Mouse (Mus musculus) thymus, postnatal 25 days (tissue): Measurements from ENCODE around the gene Ccnf.

Source experiments
- DNase-seq: peaks from one replicate; pipeline ENCODE4 v3.0.0; 2022

The Ccnf gene

DNA sequence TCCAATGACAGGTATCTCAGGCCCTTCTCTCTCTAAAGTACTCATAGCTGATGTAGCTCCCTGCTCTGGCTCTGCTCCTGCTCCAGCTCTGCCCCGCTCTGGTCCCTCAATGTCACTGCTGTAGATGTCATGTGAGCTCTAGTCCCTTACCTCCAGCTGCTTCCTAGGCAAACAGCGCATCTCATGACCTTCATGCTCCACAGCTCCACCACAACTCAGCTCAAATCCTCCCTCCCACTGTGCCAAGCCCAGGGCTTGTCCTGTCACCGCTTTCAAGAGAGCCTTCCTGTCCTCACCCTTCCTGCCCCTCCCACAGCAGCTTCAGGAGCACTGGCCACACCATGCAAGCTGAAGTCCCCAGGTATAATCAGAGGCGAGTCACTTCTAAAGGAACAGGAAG lies 51.5 kb downstream of the Ccnf start:
- DNase-seq = no peak

DNA sequence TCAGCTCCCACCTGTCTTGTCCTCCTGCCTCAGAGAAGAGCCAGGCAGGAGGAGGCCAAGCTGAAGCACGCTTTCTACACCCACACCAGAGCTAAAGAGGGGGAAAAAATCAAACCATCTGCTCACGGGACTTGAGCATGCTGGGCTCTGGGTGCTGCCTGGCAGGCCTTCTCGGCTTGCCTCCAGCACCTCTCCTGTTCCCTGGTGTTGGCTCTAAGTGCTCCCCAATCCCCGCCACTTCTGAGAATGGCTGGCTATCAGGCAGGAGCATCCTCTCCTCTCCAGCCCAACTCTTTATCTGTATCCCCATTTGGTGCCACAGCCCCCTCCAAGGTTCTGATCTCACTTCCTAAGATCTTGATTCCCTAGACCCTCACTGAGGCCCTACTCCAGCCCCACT lies 52.0 kb downstream of the Ccnf start:
- DNase-seq = no peak

DNA sequence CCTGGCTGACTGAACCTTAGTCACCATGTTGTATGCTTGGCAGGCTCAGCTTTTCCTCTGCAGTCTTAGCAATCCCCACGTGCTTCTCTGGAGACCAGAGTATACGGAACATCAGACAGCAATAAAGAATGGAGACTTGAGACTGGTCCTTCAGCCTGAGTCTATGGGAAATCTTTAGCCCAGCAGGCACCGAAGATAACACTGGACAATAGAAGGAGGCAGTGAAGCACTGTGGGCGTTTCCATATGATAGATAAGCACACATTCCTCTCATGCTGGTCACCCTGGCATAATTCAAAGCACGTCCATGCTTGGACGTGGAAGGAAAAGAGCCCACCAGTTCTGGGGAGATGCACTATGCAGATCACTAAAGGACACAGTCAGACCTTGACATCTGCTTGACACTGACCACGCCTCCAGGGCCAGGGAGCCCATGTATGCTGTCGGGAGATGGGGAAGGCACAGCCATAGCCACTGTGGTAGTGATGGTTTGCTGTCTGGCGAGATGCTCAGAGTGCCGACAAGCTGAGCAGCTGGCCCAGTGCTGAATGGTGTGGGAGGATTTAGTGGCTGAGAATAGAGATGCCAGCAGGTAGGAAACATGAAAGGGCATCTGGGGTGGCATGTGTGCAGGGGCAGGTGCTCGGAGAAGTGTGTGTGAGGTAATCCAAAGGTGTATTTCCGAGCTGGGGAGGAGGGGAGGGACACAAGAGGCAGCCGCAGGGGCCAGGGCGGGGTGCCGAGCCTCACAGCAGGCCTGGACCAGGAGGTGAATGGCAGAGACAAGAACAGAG lies 54.1 kb downstream of the Ccnf start:
- DNase-seq = no peak

DNA sequence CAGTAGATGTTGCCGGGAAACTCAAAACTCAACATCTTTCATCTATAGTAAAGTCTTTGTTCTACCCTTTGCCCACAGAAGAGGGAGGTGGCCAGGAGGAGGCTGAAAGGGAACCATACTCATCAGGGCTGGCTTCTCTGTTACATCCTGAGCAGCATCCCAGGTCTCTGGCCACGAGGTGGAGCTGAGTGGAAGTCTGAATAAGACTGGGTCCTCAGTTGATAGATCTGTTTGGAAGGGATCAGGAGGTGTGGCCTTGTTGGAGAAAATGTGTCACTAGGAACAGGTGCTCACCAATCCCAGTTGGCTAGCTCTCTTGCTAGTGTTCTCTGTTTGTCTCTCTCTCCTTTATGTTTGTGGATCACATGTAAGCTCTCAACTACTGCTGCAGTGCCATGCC lies 55.9 kb downstream of the Ccnf start:
- DNase-seq = no peak

DNA sequence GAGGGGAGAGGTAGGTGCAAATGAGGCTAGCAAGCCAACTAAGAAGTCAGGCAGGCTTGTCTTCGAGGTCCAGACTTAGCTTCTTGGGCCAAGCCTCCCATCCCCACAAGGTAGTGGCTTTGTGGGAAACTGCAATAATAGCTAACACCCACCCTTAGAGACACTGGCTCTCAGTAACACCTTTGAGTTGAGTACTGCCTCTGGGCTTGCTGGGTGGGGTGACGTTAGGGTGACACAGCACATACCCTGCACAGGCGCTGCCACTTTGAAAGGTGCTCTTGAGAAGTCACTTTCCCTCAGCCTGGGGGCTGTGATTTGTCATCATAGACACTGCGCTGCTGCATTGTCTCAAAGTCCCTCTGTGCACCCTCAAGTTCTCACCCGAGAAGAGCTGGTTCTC lies 57.5 kb downstream of the Ccnf start:
- no peak for DNase-seq

DNA sequence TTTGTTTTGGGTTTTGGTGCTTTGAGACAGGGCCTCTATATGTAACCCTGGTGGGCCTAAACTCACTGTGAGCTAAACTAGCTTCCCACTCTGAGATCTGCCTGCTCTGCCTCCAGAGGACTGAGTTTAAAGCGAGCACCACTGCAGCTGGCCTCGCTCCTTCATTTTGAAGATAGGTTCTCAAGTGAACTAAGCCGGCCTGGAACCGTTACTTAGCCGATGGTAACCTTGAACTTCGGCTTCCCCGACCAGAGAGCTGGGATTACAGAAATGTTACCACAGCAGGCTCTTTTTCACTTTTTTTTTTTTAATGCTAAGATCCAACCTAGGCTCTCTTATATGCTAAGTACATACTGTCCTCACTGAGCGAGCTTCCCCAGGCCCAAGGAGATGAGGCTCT lies 58.0 kb downstream of the Ccnf start:
- DNase-seq = no peak

DNA sequence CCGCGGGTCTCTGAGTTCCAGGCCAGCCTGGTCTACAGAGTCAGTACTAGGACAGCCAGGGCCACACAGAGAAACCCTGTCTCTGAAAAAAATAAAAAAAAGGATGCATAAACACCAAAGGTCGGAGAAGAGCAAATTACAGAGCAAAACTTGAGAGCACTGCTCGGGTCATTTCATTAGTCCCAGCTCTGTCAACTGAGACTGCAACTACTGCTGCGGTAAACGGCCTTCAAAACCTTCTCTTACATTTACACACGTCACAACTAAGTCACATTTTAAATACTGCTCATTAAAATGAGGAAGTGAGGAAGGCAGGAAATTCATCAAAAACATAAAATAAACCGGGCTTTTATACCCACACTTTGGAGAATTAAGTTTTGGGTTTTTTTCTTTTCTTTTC lies 58.4 kb downstream of the Ccnf start:
- no peak for DNase-seq

DNA sequence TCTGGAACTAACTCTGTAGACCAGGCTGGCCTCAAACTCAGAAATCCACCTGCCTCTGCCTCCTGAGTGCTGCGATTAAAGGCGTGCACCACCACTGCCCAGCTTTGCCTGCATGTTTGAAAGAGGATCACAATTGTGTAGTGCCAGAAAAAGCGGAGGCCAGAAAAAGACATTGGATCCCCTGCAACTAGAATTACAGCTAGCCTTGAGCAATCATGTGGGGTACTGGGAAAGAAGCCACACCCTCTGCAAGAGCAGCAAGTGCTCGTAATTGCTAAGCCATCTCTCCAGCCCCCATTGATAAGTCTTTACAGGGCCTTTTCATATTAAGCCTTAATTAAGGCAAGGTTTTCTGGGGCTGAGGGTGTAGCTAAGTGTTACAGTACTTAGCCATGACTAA lies 59.8 kb downstream of the Ccnf start:
- no peak for DNase-seq

DNA sequence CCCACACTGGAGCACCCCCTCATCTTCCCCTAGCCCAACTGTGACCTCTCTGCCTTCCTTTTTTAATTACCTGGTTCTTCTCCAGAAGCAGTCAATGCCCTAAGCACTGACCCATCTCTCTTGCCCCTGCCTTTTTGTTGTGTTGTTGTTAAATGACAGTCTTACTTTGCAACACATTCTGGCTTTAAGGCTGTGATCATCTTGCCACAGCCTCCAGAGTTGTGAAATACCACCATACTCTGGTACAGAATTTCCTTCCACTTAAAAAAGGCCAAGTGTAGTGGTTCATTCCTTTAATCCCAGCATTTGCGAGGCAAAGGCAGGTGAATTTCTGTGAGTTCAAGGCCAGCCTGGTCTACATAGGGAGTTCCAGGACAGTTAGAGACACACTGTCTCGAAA lies 60.4 kb downstream of the Ccnf start:
- DNase-seq = no peak

DNA sequence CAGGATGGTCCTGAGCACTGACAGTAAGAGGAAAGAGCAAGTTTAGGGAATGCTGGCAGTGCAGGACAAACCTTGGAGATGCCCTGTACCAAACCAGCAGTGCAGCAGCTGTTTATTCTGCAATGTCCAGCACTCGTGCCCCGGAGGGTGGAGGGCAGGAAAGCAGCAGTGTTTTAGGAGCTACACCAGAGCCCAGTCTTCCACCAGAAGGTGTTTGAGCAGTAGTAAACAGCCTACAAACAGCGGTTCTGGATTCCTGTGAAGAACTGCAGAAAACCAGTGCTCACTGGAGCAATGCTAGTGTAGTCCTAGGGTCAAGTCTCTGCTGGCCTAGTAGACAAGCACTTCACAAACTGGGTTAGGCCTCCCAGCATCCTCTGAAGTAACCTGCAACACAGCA lies 77.0 kb downstream of the Ccnf start:
- DNase-seq = no peak

DNA sequence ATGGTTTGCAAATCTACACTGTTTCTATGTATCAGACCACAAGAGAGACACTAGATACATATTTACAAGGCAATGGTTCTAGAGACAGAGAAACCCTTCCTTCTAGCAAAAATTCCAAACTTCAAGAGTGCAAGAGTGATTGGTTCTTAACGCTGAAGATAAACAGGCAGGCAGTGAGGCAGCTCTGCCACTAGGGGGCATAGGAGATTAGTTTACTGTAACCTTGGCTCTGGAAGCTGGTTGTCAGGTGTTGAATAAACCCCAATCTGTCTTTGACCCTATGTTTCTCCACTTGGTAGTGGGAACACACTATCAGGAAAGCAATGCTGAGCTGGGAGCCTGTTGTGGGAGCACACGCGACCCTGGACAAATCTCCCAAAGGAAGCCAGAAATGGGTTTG lies 77.9 kb downstream of the Ccnf start:
- DNase-seq = peak; percentile 69
